Mouse (Mus musculus): ENCODE data around the gene Kcnmb4. TPM values are rescaled to one million over a fixed set of nuclear protein-coding genes. Genes with fewer than 3 reads are reported as not detected.

Gene Kcnmb4
- 0.24 and 0.48 TPM in 2 replicates for polyA plus RNA-seq (2015; fragmentation: Nextera tagmentation; extraction: Ambion mirVana)

DNA sequence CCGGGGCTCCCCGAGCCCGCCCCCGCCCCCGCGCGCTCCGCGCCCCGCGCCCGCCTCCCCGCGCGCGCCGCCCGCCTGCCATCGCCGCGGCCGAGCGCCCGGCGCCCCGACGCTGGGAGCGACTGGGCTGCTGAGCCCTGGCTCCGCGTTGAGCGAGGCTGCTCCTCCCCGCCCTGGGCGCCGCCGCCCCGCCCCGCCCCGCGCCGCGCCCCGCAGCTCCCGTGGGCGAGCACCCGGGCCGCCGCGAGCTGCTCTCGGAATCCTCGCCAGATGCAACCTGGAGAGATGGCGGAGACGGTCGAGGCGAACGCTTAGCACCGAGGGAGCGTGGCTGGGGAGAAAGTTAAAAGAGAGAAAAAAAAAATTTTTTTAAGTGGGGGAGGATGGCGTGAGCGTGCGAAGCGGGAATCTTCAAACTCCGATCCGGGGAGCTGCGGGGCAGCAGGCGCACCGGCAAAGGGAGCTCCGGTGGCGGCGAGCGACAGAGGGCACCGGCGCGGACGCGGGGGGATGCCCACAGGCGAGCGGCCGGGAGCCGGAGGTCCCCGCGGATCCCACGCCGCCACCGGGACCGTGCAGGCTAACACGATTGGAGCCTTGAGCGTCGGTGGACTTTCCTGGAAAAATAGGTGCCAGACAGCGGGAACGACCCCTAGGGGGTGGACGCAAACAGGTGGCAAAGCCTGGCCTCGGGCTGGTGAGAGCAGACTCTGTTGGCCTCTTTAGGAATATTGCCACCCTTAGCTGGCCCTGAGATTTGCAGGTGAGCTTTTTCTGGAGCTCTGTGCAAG, at the start of gene Kcnmb4:
Gene Kcnmb4 (minus strand): TSS at position 120 of the 791 bp plus-strand sequence.
- DNase-seq (no peak), ATAC-seq (ENCODE audit: low read depth) (peak; percentile 67)
- Histone ChIP-seq H3K27ac (no peak within 1 kb of the TSS), H3K4me2 (peak within 1 kb of the TSS; percentile 80), H3K9ac (peak within 1 kb of the TSS; percentile 39; the same call in 1 of the 2 replicates), H3K27me3 (peaks cover 65% of the 10 kb centered on the region), H3K4me1 (replicated peaks) (peaks cover 15% of the 10 kb centered on the region), H3K4me3 (replicated peaks) (peak within 1 kb of the TSS; percentile 62), H3K36me3 (no peaks in the 10 kb centered on the region), H3K9me3 (replicated peaks) (peaks cover 5% of the 10 kb centered on the region)
- WGBS (ENCODE audit: insufficient replicate concordance), result 1% methylated on average over 76 of the region's 92 CpGs

DNA sequence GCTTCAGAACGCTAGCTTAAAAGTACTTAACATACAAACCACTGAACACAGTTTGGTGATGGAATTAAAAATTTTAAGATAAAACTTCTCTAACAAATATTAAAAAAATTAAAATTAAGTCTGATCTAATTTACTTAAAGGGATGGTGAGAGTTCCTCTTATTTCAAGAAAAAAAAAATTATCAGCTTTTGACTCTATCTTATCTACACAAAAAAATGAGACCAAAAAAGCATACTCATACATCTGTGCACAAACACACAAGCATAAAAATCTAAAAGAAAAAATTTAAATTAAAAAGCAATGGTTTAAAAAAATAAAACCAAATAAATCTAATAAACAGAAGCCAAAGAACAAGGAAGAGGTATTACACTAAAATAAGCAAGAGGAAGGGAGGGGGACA, 45.9 kb upstream of the Kcnmb4 start:
- ATAC-seq (ENCODE audit: low read depth), result no peak
- Histone ChIP-seq H3K9me3 (replicated peaks) (no peaks in the 10 kb centered on the region), H3K9ac (no peak overlapping the region), H3K27ac (no peak overlapping the region), H3K36me3 (no peaks in the 10 kb centered on the region), H3K4me1 (replicated peaks) (0 out of 2 replicates have a peak, but pooled peaks cover 3% of the 10 kb centered on the region), H3K4me2 (no peak overlapping the region), H3K27me3 (no peaks in the 10 kb centered on the region), H3K4me3 (replicated peaks) (no peak overlapping the region)
- WGBS (ENCODE audit: insufficient replicate concordance), result 75% methylated on average over 1 of the region's 1 CpGs
- no peak for DNase-seq

DNA sequence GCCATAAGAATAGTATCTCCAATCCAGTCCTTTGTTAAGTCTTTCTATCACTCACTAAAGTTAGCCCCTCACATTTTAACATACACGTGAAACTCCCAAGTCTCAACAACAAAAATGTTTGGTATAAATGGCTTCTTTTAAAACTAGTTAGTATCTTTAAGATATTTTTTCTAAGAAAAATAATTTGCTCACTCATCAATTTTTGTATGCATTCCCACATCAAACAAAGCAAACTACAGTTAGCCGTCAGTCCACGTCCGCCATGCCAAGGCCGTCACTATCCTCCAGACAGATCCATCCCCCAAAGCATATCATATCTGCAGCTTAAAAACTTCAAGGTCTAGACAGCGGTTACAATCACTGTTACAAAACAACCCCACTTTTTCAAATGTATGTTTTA, 41.9 kb upstream of the Kcnmb4 start:
- ATAC-seq (ENCODE audit: low read depth), result no peak
- Histone ChIP-seq H3K9me3 (replicated peaks) (no peaks in the 10 kb centered on the region), H3K4me3 (replicated peaks) (no peak overlapping the region), H3K27me3 (no peaks in the 10 kb centered on the region), H3K36me3 (no peaks in the 10 kb centered on the region), H3K4me2 (no peak overlapping the region), H3K4me1 (replicated peaks) (peaks cover 10% of the 10 kb centered on the region; the same call in 1 of the 2 replicates), H3K27ac (no peak overlapping the region), H3K9ac (no peak overlapping the region)
- 78% methylated on average over 6 of the region's 6 CpGs for WGBS (ENCODE audit: insufficient replicate concordance)
- no peak for DNase-seq

DNA sequence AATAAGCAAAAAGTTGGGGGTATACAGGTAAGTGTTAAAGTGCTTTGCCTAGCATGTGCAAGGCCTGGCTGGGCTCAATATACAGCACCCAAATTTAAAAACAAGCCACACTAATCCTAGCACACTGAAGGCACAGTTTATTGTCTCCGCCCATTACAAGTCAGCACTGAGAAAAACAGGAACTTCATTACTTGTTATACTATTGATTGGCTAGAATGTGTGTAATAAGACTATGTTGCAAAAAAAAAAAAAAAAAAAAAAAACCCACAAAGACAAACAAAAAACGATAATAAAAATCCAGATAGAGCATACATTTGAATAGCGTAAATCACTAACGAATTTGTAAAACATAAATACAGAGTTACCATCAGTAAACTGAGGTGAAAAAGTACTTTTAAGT, 41.5 kb upstream of the Kcnmb4 start:
- no peak overlapping the region for H3K4me2 ChIP-seq
- WGBS (ENCODE audit: insufficient replicate concordance), result 83% methylated on average over 4 of the region's 4 CpGs
- H3K9me3 ChIP-seq (replicated peaks), result no peaks in the 10 kb centered on the region
- H3K27me3 ChIP-seq, result no peaks in the 10 kb centered on the region
- no peak for DNase-seq
- no peak for ATAC-seq (ENCODE audit: low read depth)
- H3K4me1 ChIP-seq (replicated peaks), result peaks cover 10% of the 10 kb centered on the region; the same call in 1 of the 2 replicates
- no peak overlapping the region for H3K9ac ChIP-seq
- no peak overlapping the region for H3K27ac ChIP-seq
- H3K4me3 ChIP-seq (replicated peaks), result no peak overlapping the region
- H3K36me3 ChIP-seq, result no peaks in the 10 kb centered on the region

DNA sequence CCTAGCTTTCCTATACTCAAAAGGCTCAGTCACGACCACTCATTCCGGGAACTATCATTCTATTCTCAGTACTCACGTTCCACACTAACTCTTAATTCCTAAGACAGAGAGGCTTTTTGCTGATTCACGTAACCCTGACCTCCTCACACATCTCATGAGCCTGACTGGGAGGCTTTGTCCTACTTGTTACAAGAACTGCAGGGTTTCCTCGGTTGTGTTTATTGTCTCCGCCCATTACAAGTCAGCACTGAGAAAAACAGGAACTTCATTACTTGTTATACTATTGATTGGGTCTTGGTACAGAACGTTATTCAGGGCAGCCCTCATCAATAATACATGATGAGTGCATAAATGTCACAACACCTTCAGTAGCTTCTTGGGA, 39.6 kb upstream of the Kcnmb4 start:
- Histone ChIP-seq H3K36me3 (no peaks in the 10 kb centered on the region), H3K4me2 (no peak overlapping the region), H3K4me3 (replicated peaks) (no peak overlapping the region), H3K27me3 (no peaks in the 10 kb centered on the region), H3K9ac (no peak overlapping the region), H3K9me3 (replicated peaks) (no peaks in the 10 kb centered on the region), H3K4me1 (replicated peaks) (peaks cover 10% of the 10 kb centered on the region; the same call in 1 of the 2 replicates), H3K27ac (no peak overlapping the region)
- WGBS (ENCODE audit: insufficient replicate concordance), result 53% methylated on average over 7 of the region's 7 CpGs
- ATAC-seq (ENCODE audit: low read depth) (no peak), DNase-seq (no peak)

DNA sequence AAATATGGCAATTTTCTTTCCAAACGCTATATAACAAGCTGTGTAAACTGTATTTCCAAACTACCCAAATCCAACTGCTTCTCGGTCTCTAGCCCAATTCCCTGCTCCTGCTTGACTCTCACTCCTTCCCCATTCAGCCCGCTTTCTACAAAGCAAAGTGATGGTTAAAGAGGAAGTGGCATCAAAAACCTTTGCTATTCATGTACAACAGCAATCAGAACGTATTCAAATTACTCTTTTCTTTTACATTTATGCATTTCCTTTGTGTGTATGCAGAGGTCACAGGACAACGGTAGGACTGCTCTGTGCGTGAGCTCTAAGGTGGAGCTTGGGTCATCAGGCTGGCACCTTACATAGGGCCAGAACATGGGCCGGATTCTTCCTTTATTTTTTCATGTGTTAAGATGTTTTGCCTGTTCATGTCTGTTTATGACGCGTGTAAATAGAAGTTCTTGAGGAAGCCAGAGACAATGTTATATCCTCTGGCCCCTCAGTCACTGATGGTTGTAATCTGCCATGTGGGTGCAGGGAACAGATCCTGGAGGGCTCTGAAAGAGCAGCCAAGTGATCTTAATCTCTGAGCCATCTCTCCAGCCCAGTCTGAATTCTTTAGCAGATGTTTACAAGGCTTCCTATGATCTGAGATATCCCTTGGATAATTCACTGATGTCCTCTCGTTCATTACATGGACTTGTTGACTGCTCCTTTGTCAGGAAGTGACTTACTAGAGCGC, 39.0 kb upstream of the Kcnmb4 start:
- H3K4me1 ChIP-seq (replicated peaks), result peaks cover 10% of the 10 kb centered on the region; the same call in 1 of the 2 replicates
- ATAC-seq (ENCODE audit: low read depth) (no peak), DNase-seq (no peak)
- 76% methylated on average over 11 of the region's 11 CpGs for WGBS (ENCODE audit: insufficient replicate concordance)
- H3K9ac ChIP-seq, result no peak overlapping the region
- no peak overlapping the region for H3K27ac ChIP-seq
- H3K9me3 ChIP-seq (replicated peaks), result no peaks in the 10 kb centered on the region
- H3K4me2 ChIP-seq, result no peak overlapping the region
- no peaks in the 10 kb centered on the region for H3K27me3 ChIP-seq
- no peaks in the 10 kb centered on the region for H3K36me3 ChIP-seq
- H3K4me3 ChIP-seq (replicated peaks), result no peak overlapping the region

DNA sequence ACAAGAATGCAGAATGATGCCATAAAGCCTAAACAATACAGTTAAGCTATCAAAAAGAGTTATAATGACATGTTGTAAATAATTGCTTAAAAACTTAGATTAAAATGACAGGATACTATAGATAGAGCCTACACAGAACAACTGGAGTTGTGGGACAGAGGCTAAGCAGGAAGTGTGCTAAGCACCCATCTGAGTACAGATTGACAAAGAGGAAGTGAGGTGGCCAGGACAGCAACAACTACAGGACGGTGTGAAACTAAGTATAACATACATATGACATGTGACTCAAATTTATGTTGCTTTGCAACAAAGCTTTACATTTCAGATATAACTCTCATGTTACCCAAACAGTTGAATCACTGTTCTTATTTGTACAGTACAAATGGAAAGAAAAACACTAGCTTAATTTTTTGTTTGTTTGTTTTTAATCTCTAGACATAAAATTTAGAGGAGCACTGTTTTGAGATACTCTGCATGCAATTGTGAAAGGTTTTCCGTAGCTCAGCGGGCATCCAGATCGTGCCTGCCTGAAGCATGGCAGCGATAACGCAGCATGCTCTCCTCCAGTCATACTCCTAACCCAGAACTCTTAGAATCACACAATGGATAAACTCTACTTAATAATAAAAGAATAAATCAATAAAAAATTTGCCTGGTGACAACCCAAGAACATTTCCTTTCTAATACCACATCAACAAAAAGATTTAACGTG, 31.8 kb upstream of the Kcnmb4 start:
- no peaks in the 10 kb centered on the region for H3K9me3 ChIP-seq (replicated peaks)
- H3K4me2 ChIP-seq, result no peak overlapping the region
- H3K9ac ChIP-seq, result no peak overlapping the region
- ATAC-seq (ENCODE audit: low read depth) (no peak), DNase-seq (no peak)
- no peaks in the 10 kb centered on the region for H3K4me1 ChIP-seq (replicated peaks)
- no peak overlapping the region for H3K27ac ChIP-seq
- H3K36me3 ChIP-seq, result peaks cover 6% of the 10 kb centered on the region; the same call in 1 of the 2 replicates
- 64% methylated on average over 7 of the region's 7 CpGs for WGBS (ENCODE audit: insufficient replicate concordance)
- no peaks in the 10 kb centered on the region for H3K27me3 ChIP-seq
- no peak overlapping the region for H3K4me3 ChIP-seq (replicated peaks)

DNA sequence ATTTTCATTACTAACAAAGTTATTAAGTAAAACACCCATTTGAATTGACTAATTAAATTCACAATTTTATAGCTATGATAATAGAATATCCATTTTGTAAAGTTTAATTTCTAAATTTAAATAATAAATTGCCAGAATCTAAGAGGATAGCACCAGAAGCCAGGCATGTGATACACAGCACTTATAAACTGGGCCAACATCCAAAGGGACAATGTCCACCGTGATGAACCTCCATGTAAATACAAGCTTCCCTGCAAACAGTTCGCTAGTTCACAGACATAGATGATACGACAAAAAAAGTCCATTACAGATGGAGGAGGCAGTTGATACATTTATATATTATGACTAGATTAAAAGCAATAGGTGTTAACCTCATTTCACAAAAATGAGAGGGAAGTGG, 19.1 kb upstream of the Kcnmb4 start:
- H3K9ac ChIP-seq, result no peak overlapping the region
- no peak overlapping the region for H3K4me3 ChIP-seq (replicated peaks)
- no peaks in the 10 kb centered on the region for H3K4me1 ChIP-seq (replicated peaks)
- no peak overlapping the region for H3K27ac ChIP-seq
- no peaks in the 10 kb centered on the region for H3K9me3 ChIP-seq (replicated peaks)
- no peaks in the 10 kb centered on the region for H3K27me3 ChIP-seq
- DNase-seq, result no peak
- no peak for ATAC-seq (ENCODE audit: low read depth)
- peaks cover 44% of the 10 kb centered on the region for H3K36me3 ChIP-seq
- H3K4me2 ChIP-seq, result no peak overlapping the region
- WGBS (ENCODE audit: insufficient replicate concordance), result 85% methylated on average over 3 of the region's 3 CpGs

DNA sequence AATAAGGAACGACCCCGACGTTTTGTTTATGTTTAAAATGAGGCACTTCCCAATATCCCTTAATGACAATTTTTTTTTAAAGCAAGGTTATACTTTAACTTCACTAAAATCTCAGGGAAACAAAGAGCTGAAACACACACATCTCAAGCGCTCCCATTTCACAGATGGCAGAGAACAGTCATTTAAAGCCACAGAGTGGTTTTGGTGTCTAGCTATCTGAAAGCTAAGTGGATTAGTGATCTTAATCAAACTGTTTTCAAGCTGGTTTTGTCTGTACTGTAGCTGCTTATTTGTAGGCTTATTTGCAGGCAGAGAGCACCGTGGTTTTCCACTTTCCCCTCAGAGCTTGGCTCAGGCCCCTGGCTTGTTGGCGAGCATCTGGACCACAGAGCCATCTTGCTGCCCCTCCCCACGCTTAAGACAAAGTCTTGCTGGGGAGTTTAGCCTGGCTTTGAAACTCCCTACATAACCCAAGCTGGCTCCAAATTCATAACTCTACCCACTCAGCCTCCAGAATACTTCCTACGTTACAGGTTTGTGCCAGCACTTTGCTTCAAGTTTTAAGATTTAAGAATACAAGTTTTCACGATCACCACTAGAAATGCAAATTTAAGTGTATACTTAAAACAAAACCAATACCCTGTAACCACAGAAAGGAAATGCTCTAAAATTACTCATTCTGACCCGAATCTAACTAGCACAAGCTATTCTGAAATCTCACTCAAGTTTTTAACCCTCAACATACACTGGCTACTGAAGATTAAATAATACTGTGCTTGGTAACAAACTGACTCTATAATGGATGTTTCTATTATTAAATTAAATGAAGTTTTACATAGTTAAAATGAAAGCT, 13.4 kb upstream of the Kcnmb4 start:
- H3K4me1 ChIP-seq (replicated peaks), result peaks cover 4% of the 10 kb centered on the region; the same call in 1 of the 2 replicates
- no peaks in the 10 kb centered on the region for H3K9me3 ChIP-seq (replicated peaks)
- WGBS (ENCODE audit: insufficient replicate concordance), result 74% methylated on average over 10 of the region's 10 CpGs
- H3K27me3 ChIP-seq, result no peaks in the 10 kb centered on the region
- no peak overlapping the region for H3K27ac ChIP-seq
- H3K9ac ChIP-seq, result no peak overlapping the region
- ATAC-seq (ENCODE audit: low read depth) (no peak), DNase-seq (no peak)
- peaks cover 44% of the 10 kb centered on the region for H3K36me3 ChIP-seq
- H3K4me2 ChIP-seq, result no peak overlapping the region
- no peak overlapping the region for H3K4me3 ChIP-seq (replicated peaks)

DNA sequence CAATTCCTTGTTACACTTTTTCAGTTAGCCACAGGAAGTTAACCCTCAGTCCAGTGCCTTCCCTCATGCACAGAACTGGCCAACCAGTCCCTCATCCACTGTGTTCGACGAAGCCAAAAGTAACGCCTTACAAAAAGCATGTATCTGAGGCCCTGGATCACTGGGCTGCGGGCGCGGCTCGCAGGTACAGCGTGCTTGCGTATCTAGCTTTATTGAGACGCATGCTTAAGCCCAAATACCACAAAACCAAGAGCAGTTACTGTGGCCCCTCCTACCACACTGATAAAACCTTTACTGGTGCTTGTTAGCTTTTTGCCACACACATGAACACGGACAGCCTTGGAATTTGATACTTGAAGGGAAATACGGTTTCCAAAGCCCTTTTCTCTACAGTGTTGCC, 8.2 kb upstream of the Kcnmb4 start:
- WGBS (ENCODE audit: insufficient replicate concordance), result 30% methylated on average over 12 of the region's 12 CpGs
- Histone ChIP-seq H3K4me3 (replicated peaks) (no peak overlapping the region), H3K36me3 (peaks cover 36% of the 10 kb centered on the region), H3K4me1 (replicated peaks) (peaks cover 5% of the 10 kb centered on the region; the same call in 1 of the 2 replicates), H3K27ac (no peak overlapping the region), H3K27me3 (no peaks in the 10 kb centered on the region; the same call in 1 of the 2 replicates), H3K4me2 (no peak overlapping the region), H3K9ac (no peak overlapping the region), H3K9me3 (replicated peaks) (no peaks in the 10 kb centered on the region)
- no peak for DNase-seq
- peak; percentile 74 for ATAC-seq (ENCODE audit: low read depth)

All from liver, embryonic 13.5 days (tissue).